Mouse (Mus musculus): ENCODE results near the gene Lzic. TPM values are rescaled to one million over a fixed set of nuclear protein-coding genes. Genes with fewer than 3 reads are reported as not detected.

Lzic gene
- polyA plus RNA-seq (2014; fragmentation: Nextera tagmentation; extraction: Ambion mirVana): 36.3 and 46.5 TPM in 2 replicates

- peak; percentile 100 for ATAC-seq (ENCODE audit: low read depth)
- H3K9ac ChIP-seq (replicated peaks; ENCODE audit: low read depth, low read length): peak within 1 kb of the TSS; percentile 63
- H3K4me3 ChIP-seq (ENCODE audit: low read depth, low read length): peak within 1 kb of the TSS; percentile 67
- peak within 1 kb of the TSS; percentile 60; the same call in 1 of the 2 replicates for H3K27ac ChIP-seq (ENCODE audit: low read depth, low read length)
- WGBS: under 1% methylated on average over 60 of the region's 60 CpGs
- no peaks in the 10 kb centered on the region for H3K9me3 ChIP-seq (ENCODE audit: control insufficient read depth, low read length)
- no peaks in the 10 kb centered on the region; the same call in 1 of the 2 replicates for H3K27me3 ChIP-seq (ENCODE audit: control insufficient read depth, insufficient read depth, low read length)
- H3K4me2 ChIP-seq (ENCODE audit: low read depth, low read length): peak within 1 kb of the TSS; percentile 94
- peaks cover 9% of the 10 kb centered on the region for H3K4me1 ChIP-seq (ENCODE audit: control insufficient read depth, insufficient read depth, low read length)
- peaks cover 29% of the 10 kb centered on the region for H3K36me3 ChIP-seq (ENCODE audit: control insufficient read depth, insufficient read depth, low read length)
Measured at GRCm38 (mm10) chr4:149485053-149485824, at the start of gene Lzic, which contains the start of gene Nmnat1. Gene Lzic, plus strand, starts transcription at chr4:149485229. Gene Nmnat1, minus strand, starts transcription at chr4:149485202.

GRCm38 (mm10) chr4:149440576-149440975 is 44.5 kb upstream of the Lzic start:
- WGBS: 47% methylated on average over 8 of the region's 8 CpGs
- no peak overlapping the region for H3K9ac ChIP-seq (replicated peaks; ENCODE audit: low read depth, low read length)
- peaks cover 9% of the 10 kb centered on the region; the same call in 1 of the 2 replicates for H3K4me1 ChIP-seq (ENCODE audit: control insufficient read depth, insufficient read depth, low read length)
- no peaks in the 10 kb centered on the region for H3K27me3 ChIP-seq (ENCODE audit: control insufficient read depth, insufficient read depth, low read length)
- no peaks in the 10 kb centered on the region for H3K9me3 ChIP-seq (ENCODE audit: control insufficient read depth, low read length)
- H3K27ac ChIP-seq (ENCODE audit: low read depth, low read length): no peak overlapping the region
- ATAC-seq (ENCODE audit: low read depth): no peak
- no peak overlapping the region for H3K4me3 ChIP-seq (ENCODE audit: low read depth, low read length)
- H3K36me3 ChIP-seq (ENCODE audit: control insufficient read depth, insufficient read depth, low read length): no peaks in the 10 kb centered on the region
- no peak overlapping the region for H3K4me2 ChIP-seq (ENCODE audit: low read depth, low read length)

DNA sequence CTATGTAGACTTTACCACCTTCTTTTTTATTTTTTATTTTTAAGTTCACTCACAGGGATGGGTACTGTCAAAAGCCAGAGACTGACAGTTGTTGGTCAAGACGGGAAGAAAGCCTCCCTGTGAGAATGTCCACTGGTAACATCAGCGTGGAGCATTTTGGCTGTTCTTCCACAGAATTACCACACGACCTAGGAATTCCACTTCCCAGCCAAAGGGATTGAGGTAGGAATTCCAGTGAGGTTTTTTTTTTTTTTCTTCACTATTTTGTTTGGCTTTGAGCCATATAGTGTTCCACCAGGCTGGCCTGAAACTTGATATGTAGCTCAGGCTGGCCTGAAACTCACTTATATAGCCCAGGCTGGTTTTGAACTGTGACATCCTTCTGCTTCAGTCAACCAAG is 42.6 kb upstream of the Lzic start:
- H3K36me3 ChIP-seq (ENCODE audit: control insufficient read depth, insufficient read depth, low read length): no peaks in the 10 kb centered on the region
- no peak overlapping the region for H3K4me2 ChIP-seq (ENCODE audit: low read depth, low read length)
- H3K4me3 ChIP-seq (ENCODE audit: low read depth, low read length): no peak overlapping the region
- H3K4me1 ChIP-seq (ENCODE audit: control insufficient read depth, insufficient read depth, low read length): peaks cover 16% of the 10 kb centered on the region; the same call in 1 of the 2 replicates
- no peaks in the 10 kb centered on the region for H3K27me3 ChIP-seq (ENCODE audit: control insufficient read depth, insufficient read depth, low read length)
- no peak overlapping the region for H3K9ac ChIP-seq (replicated peaks; ENCODE audit: low read depth, low read length)
- WGBS: 70% methylated on average over 3 of the region's 3 CpGs
- no peak overlapping the region for H3K27ac ChIP-seq (ENCODE audit: low read depth, low read length)
- ATAC-seq (ENCODE audit: low read depth): no peak
- no peaks in the 10 kb centered on the region for H3K9me3 ChIP-seq (ENCODE audit: control insufficient read depth, low read length)

GRCm38 (mm10) chr4:149444465-149444864 is 40.6 kb upstream of the Lzic start:
- Histone ChIP-seq H3K9ac (replicated peaks; ENCODE audit: low read depth, low read length) (peak overlapping the region; percentile 61; the same call in 1 of the 2 replicates), H3K4me1 (ENCODE audit: control insufficient read depth, insufficient read depth, low read length) (peaks cover 16% of the 10 kb centered on the region; the same call in 1 of the 2 replicates), H3K4me2 (ENCODE audit: low read depth, low read length) (peak overlapping the region; percentile 62), H3K27me3 (ENCODE audit: control insufficient read depth, insufficient read depth, low read length) (no peaks in the 10 kb centered on the region), H3K27ac (ENCODE audit: low read depth, low read length) (peak overlapping the region; percentile 95), H3K4me3 (ENCODE audit: low read depth, low read length) (peak overlapping the region; percentile 27; the same call in 1 of the 2 replicates), H3K9me3 (ENCODE audit: control insufficient read depth, low read length) (no peaks in the 10 kb centered on the region), H3K36me3 (ENCODE audit: control insufficient read depth, insufficient read depth, low read length) (no peaks in the 10 kb centered on the region)
- WGBS: 35% methylated on average over 1 of the region's 1 CpGs
- no peak for ATAC-seq (ENCODE audit: low read depth)

- Histone ChIP-seq H3K4me3 (ENCODE audit: low read depth, low read length) (peak overlapping the region; percentile 27), H3K27ac (ENCODE audit: low read depth, low read length) (peak overlapping the region; percentile 95), H3K36me3 (ENCODE audit: control insufficient read depth, insufficient read depth, low read length) (no peaks in the 10 kb centered on the region), H3K9ac (replicated peaks; ENCODE audit: low read depth, low read length) (peak overlapping the region; percentile 61), H3K9me3 (ENCODE audit: control insufficient read depth, low read length) (no peaks in the 10 kb centered on the region), H3K4me1 (ENCODE audit: control insufficient read depth, insufficient read depth, low read length) (peaks cover 16% of the 10 kb centered on the region; the same call in 1 of the 2 replicates), H3K4me2 (ENCODE audit: low read depth, low read length) (peak overlapping the region; percentile 62), H3K27me3 (ENCODE audit: control insufficient read depth, insufficient read depth, low read length) (no peaks in the 10 kb centered on the region)
- peak; percentile 98 for ATAC-seq (ENCODE audit: low read depth)
- 0% methylated on average over 36 of the region's 36 CpGs for WGBS
Measured at GRCm38 (mm10) chr4:149444964-149445701, 39.9 kb upstream of the Lzic start.

DNA sequence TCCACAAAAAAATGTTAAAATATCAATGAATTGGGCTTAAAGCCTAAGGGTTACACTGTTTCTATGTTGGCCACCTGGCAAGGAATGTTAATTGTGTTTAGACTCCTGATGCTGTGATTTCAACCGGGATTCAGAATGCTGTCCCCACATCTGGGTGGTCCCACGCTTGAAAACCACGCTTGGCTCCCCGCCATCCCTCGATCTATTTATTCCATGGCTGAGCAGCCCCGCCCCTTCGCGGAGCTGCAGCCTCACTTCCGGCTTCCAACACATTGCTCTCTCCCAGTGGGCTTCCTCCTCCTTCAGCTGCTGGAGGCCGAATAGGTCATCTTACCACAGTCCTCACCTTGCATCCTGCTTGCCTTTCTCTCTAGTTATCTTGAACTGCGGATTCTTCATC is 39.2 kb upstream of the Lzic start:
- Histone ChIP-seq H3K4me3 (ENCODE audit: low read depth, low read length) (peak overlapping the region; percentile 27; the same call in 1 of the 2 replicates), H3K27ac (ENCODE audit: low read depth, low read length) (peak overlapping the region; percentile 95), H3K36me3 (ENCODE audit: control insufficient read depth, insufficient read depth, low read length) (no peaks in the 10 kb centered on the region), H3K4me1 (ENCODE audit: control insufficient read depth, insufficient read depth, low read length) (peaks cover 16% of the 10 kb centered on the region; the same call in 1 of the 2 replicates), H3K9me3 (ENCODE audit: control insufficient read depth, low read length) (no peaks in the 10 kb centered on the region), H3K27me3 (ENCODE audit: control insufficient read depth, insufficient read depth, low read length) (no peaks in the 10 kb centered on the region), H3K4me2 (ENCODE audit: low read depth, low read length) (peak overlapping the region; percentile 62), H3K9ac (replicated peaks; ENCODE audit: low read depth, low read length) (0 out of 2 replicates have a peak overlapping the region, but pooled peaks have one; percentile 61)
- WGBS: 3% methylated on average over 11 of the region's 11 CpGs
- peak; percentile 78 for ATAC-seq (ENCODE audit: low read depth)

- peaks cover 16% of the 10 kb centered on the region; the same call in 1 of the 2 replicates for H3K4me1 ChIP-seq (ENCODE audit: control insufficient read depth, insufficient read depth, low read length)
- H3K4me3 ChIP-seq (ENCODE audit: low read depth, low read length): no peak overlapping the region
- 56% methylated on average over 1 of the region's 1 CpGs for WGBS
- H3K27ac ChIP-seq (ENCODE audit: low read depth, low read length): peak overlapping the region; percentile 95
- H3K27me3 ChIP-seq (ENCODE audit: control insufficient read depth, insufficient read depth, low read length): no peaks in the 10 kb centered on the region
- peak overlapping the region; percentile 62; the same call in 1 of the 2 replicates for H3K4me2 ChIP-seq (ENCODE audit: low read depth, low read length)
- H3K36me3 ChIP-seq (ENCODE audit: control insufficient read depth, insufficient read depth, low read length): no peaks in the 10 kb centered on the region
- H3K9me3 ChIP-seq (ENCODE audit: control insufficient read depth, low read length): no peaks in the 10 kb centered on the region
- ATAC-seq (ENCODE audit: low read depth): no peak
- H3K9ac ChIP-seq (replicated peaks; ENCODE audit: low read depth, low read length): no peak overlapping the region
Measured at GRCm38 (mm10) chr4:149446309-149446708, 38.7 kb upstream of the Lzic start.

- no peak overlapping the region for H3K9ac ChIP-seq (replicated peaks; ENCODE audit: low read depth, low read length)
- H3K9me3 ChIP-seq (ENCODE audit: control insufficient read depth, low read length): no peaks in the 10 kb centered on the region
- H3K27me3 ChIP-seq (ENCODE audit: control insufficient read depth, insufficient read depth, low read length): no peaks in the 10 kb centered on the region
- H3K4me3 ChIP-seq (ENCODE audit: low read depth, low read length): no peak overlapping the region
- no peaks in the 10 kb centered on the region for H3K36me3 ChIP-seq (ENCODE audit: control insufficient read depth, insufficient read depth, low read length)
- peaks cover 7% of the 10 kb centered on the region; the same call in 1 of the 2 replicates for H3K4me1 ChIP-seq (ENCODE audit: control insufficient read depth, insufficient read depth, low read length)
- ATAC-seq (ENCODE audit: low read depth): no peak
- no peak overlapping the region for H3K27ac ChIP-seq (ENCODE audit: low read depth, low read length)
- no peak overlapping the region for H3K4me2 ChIP-seq (ENCODE audit: low read depth, low read length)
- 90% methylated on average over 3 of the region's 3 CpGs for WGBS
Measured at GRCm38 (mm10) chr4:149450636-149451035, 34.4 kb upstream of the Lzic start.

Data from neural tube, embryonic 14.5 days (tissue).